ENCODE assay signal across 32 mouse cellular contexts in genomic region chr6:118833049-118833448, GRCm38 (mm10).
A peak's percentile ranks its signal among the peaks of the same experiment; 100 is the strongest.
DNase-seq lines count a peak whose midpoint lies in the region; ATAC-seq and TF ChIP-seq lines count a peak whose summit lies in the region.
"Had no signal": no experiment of that assay in that cellular context is flagged by ENCODE, and none has a peak within 500 bp of the region (broad histone marks: within the 10 kb centered on the region; RNA-seq: fewer than 3 reads in every experiment).

No protein-coding gene starts in this region.

- TF ChIP-seq CTCF in lung, embryonic 14.5 days (IDR thresholded peaks at IDR 0.05; ENCODE audit: low read depth): no peak
- TF ChIP-seq CTCF in lung, postnatal 0 days (IDR thresholded peaks at IDR 0.05): no peak
- TF ChIP-seq CTCF in gastrocnemius, adult 2 months (IDR thresholded peaks at IDR 0.05): no peak
- no peak for TF ChIP-seq CTCF in cerebellum, adult 2 months (IDR thresholded peaks at IDR 0.05; ENCODE audit: borderline replicate concordance, insufficient read depth, low read depth, low read length)

- ATAC-seq in lung, embryonic 14.5 days (ENCODE audit: insufficient read depth): 0 out of 2 replicates have a peak, but pooled peaks have one; percentile 18
- no peak for ATAC-seq in lung, postnatal 0 days
- ATAC-seq in liver, embryonic 11.5 days (replicated peaks; ENCODE audit: low FRiP score): peak; percentile 76
- ATAC-seq in liver, embryonic 16.5 days (ENCODE audit: low read depth): peak; percentile 57
- ATAC-seq: forebrain, embryonic 13.5 days; intestine, embryonic 16.5 days; midbrain, embryonic 13.5 days; Patski had no signal

- no peaks in the 10 kb centered on the region for H3K9me3 ChIP-seq in lung, embryonic 14.5 days (ENCODE audit: low read depth, low read length)
- H3K9me3 ChIP-seq in lung, postnatal 0 days (ENCODE audit: low read length): no peaks in the 10 kb centered on the region
- H3K9me3 ChIP-seq in liver, embryonic 11.5 days (ENCODE audit: control insufficient read depth, low read length): no peaks in the 10 kb centered on the region
- no peaks in the 10 kb centered on the region for H3K9me3 ChIP-seq in liver, embryonic 16.5 days (replicated peaks; ENCODE audit: control insufficient read depth, low read length)
- H3K9me3 ChIP-seq: embryonic facial prominence, embryonic 10.5 days; embryonic facial prominence, embryonic 15.5 days; hindbrain, embryonic 13.5 days; limb, embryonic 12.5 days; midbrain, embryonic 13.5 days; neural tube, embryonic 13.5 days had no signal

- DNase-seq in lung, embryonic 14.5 days: no peak
- DNase-seq in lung, postnatal 0 days (ENCODE audit: low spot score): no peak
- DNase-seq in liver, embryonic 11.5 days (ENCODE audit: low spot score): no peak
- no peak for DNase-seq in adipocyte (ENCODE audit: low spot score)
- no peak for DNase-seq in gastrocnemius, adult 2 months
- DNase-seq in cerebellum, adult 2 months: no peak
- DNase-seq: adrenal gland, postnatal 14 days; cerebellum, adult 11-12 months; cerebellum, postnatal 14 days; gastrocnemius, postnatal 25 days; heart, adult 11 months; heart, postnatal 4 days; kidney, adult 8-10 months; kidney, postnatal 4 days; lung, adult 18-20 months; lung, postnatal 14 days; thymus, adult 18-20 months; thymus, postnatal 25 days had no signal

- H3K27me3 ChIP-seq in lung, embryonic 14.5 days (ENCODE audit: insufficient read depth, low read length): no peaks in the 10 kb centered on the region
- H3K27me3 ChIP-seq in lung, postnatal 0 days (replicated peaks; ENCODE audit: insufficient read depth, low read length): no peaks in the 10 kb centered on the region
- H3K27me3 ChIP-seq in liver, embryonic 11.5 days (replicated peaks; ENCODE audit: control insufficient read depth, insufficient read depth, low read length): no peaks in the 10 kb centered on the region
- H3K27me3 ChIP-seq in liver, embryonic 16.5 days (ENCODE audit: control insufficient read depth, insufficient read depth, low read depth, low read length): no peaks in the 10 kb centered on the region
- H3K27me3 ChIP-seq in cerebellum, adult 2 months (ENCODE audit: control insufficient read depth, insufficient read depth, low read length): no peaks in the 10 kb centered on the region
- H3K27me3 ChIP-seq: embryonic facial prominence, embryonic 15.5 days; forebrain, embryonic 13.5 days; hindbrain, embryonic 13.5 days; limb, embryonic 12.5 days; megakaryocyte, embryonic 14.5 days; midbrain, embryonic 13.5 days; neural tube, embryonic 13.5 days; Patski had no signal

- peaks cover 14% of the 10 kb centered on the region for H3K4me1 ChIP-seq in lung, embryonic 14.5 days (ENCODE audit: insufficient read depth)
- H3K4me1 ChIP-seq in lung, postnatal 0 days (ENCODE audit: insufficient read depth, low read depth, low read length): peaks cover 4% of the 10 kb centered on the region
- H3K4me1 ChIP-seq in liver, embryonic 11.5 days (replicated peaks; ENCODE audit: control insufficient read depth, insufficient read depth, low read length): peaks cover 36% of the 10 kb centered on the region
- H3K4me1 ChIP-seq in liver, embryonic 16.5 days (ENCODE audit: control insufficient read depth, low read depth, low read length): peaks cover 17% of the 10 kb centered on the region
- H3K4me1 ChIP-seq in cerebellum, adult 2 months (ENCODE audit: control insufficient read depth, insufficient read depth, low read length): peaks cover 19% of the 10 kb centered on the region

- no peak overlapping the region for H3K9ac ChIP-seq in lung, embryonic 14.5 days
- no peak overlapping the region for H3K9ac ChIP-seq in lung, postnatal 0 days (replicated peaks; ENCODE audit: low read depth)
- no peak overlapping the region for H3K9ac ChIP-seq in liver, embryonic 11.5 days (ENCODE audit: low read depth, low read length)
- no peak overlapping the region for H3K9ac ChIP-seq in liver, embryonic 16.5 days (ENCODE audit: low read depth, low read length)
- H3K9ac ChIP-seq: embryonic facial prominence, embryonic 15.5 days; forebrain, embryonic 13.5 days; hindbrain, embryonic 13.5 days; limb, embryonic 12.5 days; midbrain, embryonic 13.5 days; neural tube, embryonic 13.5 days had no signal

- H3K4me3 ChIP-seq in lung, embryonic 14.5 days (ENCODE audit: low read depth, low read length): no peak overlapping the region
- no peak overlapping the region for H3K4me3 ChIP-seq in lung, postnatal 0 days (ENCODE audit: low read depth, low read length)
- no peak overlapping the region for H3K4me3 ChIP-seq in liver, embryonic 11.5 days (ENCODE audit: low read depth, low read length)
- H3K4me3 ChIP-seq in liver, embryonic 16.5 days (ENCODE audit: low read depth, low read length): no peak overlapping the region
- H3K4me3 ChIP-seq in gastrocnemius, adult 2 months: no peak overlapping the region
- no peak overlapping the region for H3K4me3 ChIP-seq in cerebellum, adult 2 months (replicated peaks; ENCODE audit: insufficient read depth, low read depth, low read length)
- H3K4me3 ChIP-seq: embryonic facial prominence, embryonic 10.5 days; embryonic facial prominence, embryonic 15.5 days; forebrain, embryonic 13.5 days; hindbrain, embryonic 13.5 days; limb, embryonic 12.5 days; megakaryocyte, embryonic 14.5 days; midbrain, embryonic 13.5 days; neural tube, embryonic 13.5 days had no signal

- TF ChIP-seq POLR2A in cerebellum, adult 2 months (IDR thresholded peaks at IDR 0.05; ENCODE audit: borderline replicate concordance, insufficient read depth, low read length): no peak

- no peaks in the 10 kb centered on the region for H3K36me3 ChIP-seq in lung, embryonic 14.5 days (ENCODE audit: insufficient read depth)
- no peaks in the 10 kb centered on the region for H3K36me3 ChIP-seq in lung, postnatal 0 days (ENCODE audit: insufficient read depth, low read length)
- H3K36me3 ChIP-seq in liver, embryonic 11.5 days (ENCODE audit: control insufficient read depth, insufficient read depth, low read length): no peaks in the 10 kb centered on the region
- H3K36me3 ChIP-seq in liver, embryonic 16.5 days (ENCODE audit: control insufficient read depth, insufficient read depth): no peaks in the 10 kb centered on the region
- H3K36me3 ChIP-seq: embryonic facial prominence, embryonic 10.5 days; embryonic facial prominence, embryonic 15.5 days; G1E; hindbrain, embryonic 13.5 days; limb, embryonic 12.5 days; midbrain, embryonic 13.5 days; neural tube, embryonic 13.5 days had no signal

- intact Hi-C loops in gastrocnemius, adult 2 months (cut with DNase I): no loop called here

- no peak overlapping the region for H3K4me2 ChIP-seq in lung, embryonic 14.5 days
- no peak overlapping the region for H3K4me2 ChIP-seq in lung, postnatal 0 days (replicated peaks; ENCODE audit: low read depth, low read length)
- H3K4me2 ChIP-seq in liver, embryonic 11.5 days: no peak overlapping the region
- no peak overlapping the region for H3K4me2 ChIP-seq in liver, embryonic 16.5 days (ENCODE audit: low read depth, low read length)
- H3K4me2 ChIP-seq: embryonic facial prominence, embryonic 15.5 days; forebrain, embryonic 13.5 days; heart, embryonic 11.5 days; hindbrain, embryonic 13.5 days; limb, embryonic 12.5 days; midbrain, embryonic 13.5 days; neural tube, embryonic 13.5 days had no signal

- H3K27ac ChIP-seq in lung, embryonic 14.5 days (ENCODE audit: low read depth): no peak overlapping the region
- H3K27ac ChIP-seq in lung, postnatal 0 days (ENCODE audit: low read length): no peak overlapping the region
- no peak overlapping the region; the same call in 1 of the 2 replicates for H3K27ac ChIP-seq in liver, embryonic 11.5 days (ENCODE audit: low read depth, low read length)
- no peak overlapping the region for H3K27ac ChIP-seq in liver, embryonic 16.5 days (ENCODE audit: low read length)
- H3K27ac ChIP-seq in gastrocnemius, adult 2 months: no peak overlapping the region
- H3K27ac ChIP-seq in cerebellum, adult 2 months (ENCODE audit: insufficient read depth, low read length): no peak overlapping the region
- H3K27ac ChIP-seq: embryonic facial prominence, embryonic 10.5 days; embryonic facial prominence, embryonic 15.5 days; forebrain, embryonic 13.5 days; hindbrain, embryonic 13.5 days; kidney, postnatal 0 days; midbrain, embryonic 13.5 days; neural tube, embryonic 13.5 days had no signal

- WGBS in lung, embryonic 14.5 days: 73% methylated on average over 7 of the region's 7 CpGs
- WGBS in lung, postnatal 0 days: 63% methylated on average over 6 of the region's 7 CpGs
- 42% methylated on average over 7 of the region's 7 CpGs for WGBS in liver, embryonic 11.5 days
- WGBS in liver, embryonic 16.5 days (ENCODE audit: insufficient replicate concordance): 29% methylated on average over 7 of the region's 7 CpGs
- WGBS in cerebellum, adult 2 months: 71% methylated on average over 7 of the region's 7 CpGs

- no peak for TF ChIP-seq EP300 in lung, postnatal 0 days (IDR thresholded peaks at IDR 0.05)
